Mouse (Mus musculus) kidney, adult 2 months (tissue): ENCODE measurements around the gene Exoc6.

Experiments used
- CTCF ChIP-seq: fragments of 200-500 bp; conservative IDR thresholded peaks from 2 replicates; pipeline ENCODE4 v1.5.1; 2011; ENCODE audit warnings: low read depth, mild to moderate bottlenecking, control low read depth, low read length, moderate library complexity, mixed read lengths; ENCODE audit not compliant: insufficient read depth, insufficient read length
- POLR2A ChIP-seq: fragments of 200-500 bp; IDR thresholded peaks from one replicate; pipeline ENCODE4 v1.6.1; 2011; ENCODE audit warnings: low read depth, low read length, control low read depth

DNA sequence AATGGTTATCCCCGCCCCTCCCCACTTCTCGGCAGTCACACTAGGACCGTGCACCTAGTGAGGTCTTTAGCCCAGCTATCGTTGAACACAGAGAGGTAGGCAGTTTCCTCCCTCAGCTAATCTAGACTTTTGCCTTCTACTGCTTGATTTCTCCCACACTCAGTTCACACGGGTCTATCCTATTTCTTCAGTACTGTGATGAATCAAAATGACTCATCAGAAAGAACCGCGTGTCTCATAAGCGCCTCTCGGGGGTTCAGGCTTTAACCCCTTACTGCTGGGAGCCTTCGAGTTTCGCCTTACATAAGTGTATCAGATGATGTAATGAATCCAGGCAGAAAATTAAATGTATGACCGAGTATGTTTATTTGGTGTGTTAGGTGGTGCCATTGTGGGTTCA is 123.2 kb downstream of the Exoc6 start:
- TF ChIP-seq POLR2A (no peak), CTCF (no peak)
